Mouse (Mus musculus) T-cell, adult 2 months (primary cell): ENCODE results near the gene Nudt4.
A peak's percentile ranks its signal among the peaks of the same experiment; 100 is the strongest.

Experiments
- DNase-seq: peaks from one replicate; pipeline ENCODE4 v3.0.0; 2022; ENCODE audit warnings: low spot score

Nudt4 gene

GRCm38 (mm10) chr10:95563851-95564845 is at the start of gene Nudt4:
Gene Nudt4 (minus strand): TSS chr10:95564146.
- DNase-seq = peak; percentile 77

- no peak for DNase-seq
Observed at GRCm38 (mm10) chr10:95611331-95611721, 47.4 kb upstream of the Nudt4 start.

GRCm38 (mm10) chr10:95610666-95611330 is 46.9 kb upstream of the Nudt4 start:
- DNase-seq = no peak

- DNase-seq = no peak
Observed at GRCm38 (mm10) chr10:95604979-95605613, 41.1 kb upstream of the Nudt4 start.

GRCm38 (mm10) chr10:95600527-95600926 is 36.6 kb upstream of the Nudt4 start:
- DNase-seq = no peak

GRCm38 (mm10) chr10:95599740-95600139 is 35.8 kb upstream of the Nudt4 start:
- DNase-seq = no peak

GRCm38 (mm10) chr10:95598056-95598587 is 34.2 kb upstream of the Nudt4 start:
- no peak for DNase-seq

- DNase-seq = no peak
Observed at GRCm38 (mm10) chr10:95595852-95596639, 32.1 kb upstream of the Nudt4 start.

GRCm38 (mm10) chr10:95594414-95594813 is 30.5 kb upstream of the Nudt4 start:
- no peak for DNase-seq

- DNase-seq = no peak
Observed at GRCm38 (mm10) chr10:95591257-95591656, 27.3 kb upstream of the Nudt4 start.

- DNase-seq = no peak
Observed at GRCm38 (mm10) chr10:95590196-95590595, 26.2 kb upstream of the Nudt4 start.

GRCm38 (mm10) chr10:95589196-95589595 is 25.2 kb upstream of the Nudt4 start:
- no peak for DNase-seq

- DNase-seq = no peak
Observed at GRCm38 (mm10) chr10:95587509-95588220, 23.7 kb upstream of the Nudt4 start.

GRCm38 (mm10) chr10:95585554-95585953 is 21.6 kb upstream of the Nudt4 start:
- no peak for DNase-seq

GRCm38 (mm10) chr10:95577567-95577950 is 13.6 kb upstream of the Nudt4 start:
- DNase-seq = no peak

GRCm38 (mm10) chr10:95576876-95577566 is 13.1 kb upstream of the Nudt4 start:
- DNase-seq = no peak

GRCm38 (mm10) chr10:95575839-95576380 is 12.0 kb upstream of the Nudt4 start:
- DNase-seq = no peak

- DNase-seq = no peak
Observed at GRCm38 (mm10) chr10:95574994-95575393, 11.0 kb upstream of the Nudt4 start.

GRCm38 (mm10) chr10:95569441-95569840 is 5.5 kb upstream of the Nudt4 start:
- no peak for DNase-seq

GRCm38 (mm10) chr10:95568016-95568415 is 4.1 kb upstream of the Nudt4 start:
- no peak for DNase-seq
